Mouse (Mus musculus): Measurements from ENCODE around the gene H2al1d.

DNA sequence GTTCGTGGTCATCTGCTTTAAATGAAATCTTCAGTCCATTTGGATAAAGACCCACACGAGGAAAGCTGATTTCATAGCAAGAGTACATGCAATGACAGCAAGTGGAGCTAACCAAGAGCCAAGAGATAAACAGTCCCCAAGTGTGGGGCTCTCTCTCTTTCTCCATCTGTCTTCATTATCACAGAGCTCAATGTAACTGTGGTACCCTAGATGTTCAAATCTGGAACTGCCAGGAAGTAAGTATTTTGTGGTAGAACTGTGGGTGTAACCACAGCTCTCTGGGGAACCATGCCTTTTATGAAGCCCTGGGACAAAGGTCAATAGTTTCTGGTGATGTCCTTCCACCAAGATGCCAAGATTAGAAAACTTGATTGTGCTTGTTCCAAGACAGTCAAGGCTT lies 27.9 kb upstream of the H2al1d start:
- TF ChIP-seq CTCF (IDR thresholded peaks at IDR 0.05; ENCODE audit: control insufficient read depth, insufficient read depth, insufficient read length) = no peak
- no peak for TF ChIP-seq USF1 (IDR thresholded peaks at IDR 0.05; ENCODE audit: low read depth)
- TF ChIP-seq MYOD1 (IDR thresholded peaks at IDR 0.05; ENCODE audit: control insufficient read depth, insufficient read length, low read depth) = no peak
- TF ChIP-seq CEBPB (IDR thresholded peaks at IDR 0.05; ENCODE audit: low read depth) = no peak
- TF ChIP-seq MAX (IDR thresholded peaks at IDR 0.05) = no peak
- no peak for TF ChIP-seq FOSL1 (IDR thresholded peaks at IDR 0.05; ENCODE audit: insufficient read depth, low read length, poor library complexity, severe bottlenecking)

All from C2C12 (cell line).